Mouse (Mus musculus) erythroid progenitor cell, adult 5-6 weeks (primary cell): Measurements from ENCODE around the gene Cpe. TPM values are rescaled to one million over a fixed set of nuclear protein-coding genes. Genes with fewer than 3 reads are reported as not detected.
"Not testable (repeated sequence)": the region's sequence is repeated elsewhere in the genome, so short reads cannot be mapped to it uniquely, and the experiment has no call there.

Experiments
- ATAC-seq: replicated peaks from 2 replicates; pipeline ENCODE4 v1.8.0; 2016; ENCODE audit warnings: moderate number of reproducible peaks, mild to moderate bottlenecking, moderate TSS enrichment, inconsistent platforms; ENCODE audit not compliant: poor library complexity, low FRiP score, severe bottlenecking
- total RNA-seq, 2 experiments: library from RNA; stranded (forward) in 1 of 2; stranded (reverse) in 1 of 2; fragments of 150-400 nt in 1 of 2; fragments of 186-747, 209-891 nt in 1 of 2; gene quantifications; 2 replicates each; pipeline versions ENCODE4 v1.2.3 to v1.2.4; 2015 to 2017; ENCODE audit warnings: low replicate concordance in 2 of 2

Gene Cpe
- total RNA-seq, 2 experiments from 2014 or later = not detected

DNA sequence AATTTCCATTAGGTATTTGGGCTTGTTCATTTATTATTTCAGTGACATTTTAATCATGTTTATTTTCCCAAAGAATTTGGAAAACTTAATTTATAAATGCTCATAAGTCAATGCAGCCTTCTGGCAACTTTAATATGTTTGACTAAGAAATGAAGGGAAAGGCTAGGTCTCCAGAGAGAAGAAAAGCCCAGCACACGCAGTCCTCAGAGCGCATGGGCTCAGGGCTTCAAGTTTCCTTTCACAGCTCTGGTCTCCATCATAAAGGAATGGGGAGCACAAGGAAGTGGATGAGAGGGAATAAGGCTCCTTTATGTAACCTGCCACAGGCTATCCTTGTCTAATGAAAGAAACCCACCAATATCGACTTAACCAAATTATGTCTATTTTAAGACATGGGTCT is 10.4 kb downstream of the Cpe start:
- ATAC-seq = no peak

- ATAC-seq = no peak
These were observed 16.5 kb downstream of the Cpe start for GRCm38 (mm10) chr8:64676381-64676780.

DNA sequence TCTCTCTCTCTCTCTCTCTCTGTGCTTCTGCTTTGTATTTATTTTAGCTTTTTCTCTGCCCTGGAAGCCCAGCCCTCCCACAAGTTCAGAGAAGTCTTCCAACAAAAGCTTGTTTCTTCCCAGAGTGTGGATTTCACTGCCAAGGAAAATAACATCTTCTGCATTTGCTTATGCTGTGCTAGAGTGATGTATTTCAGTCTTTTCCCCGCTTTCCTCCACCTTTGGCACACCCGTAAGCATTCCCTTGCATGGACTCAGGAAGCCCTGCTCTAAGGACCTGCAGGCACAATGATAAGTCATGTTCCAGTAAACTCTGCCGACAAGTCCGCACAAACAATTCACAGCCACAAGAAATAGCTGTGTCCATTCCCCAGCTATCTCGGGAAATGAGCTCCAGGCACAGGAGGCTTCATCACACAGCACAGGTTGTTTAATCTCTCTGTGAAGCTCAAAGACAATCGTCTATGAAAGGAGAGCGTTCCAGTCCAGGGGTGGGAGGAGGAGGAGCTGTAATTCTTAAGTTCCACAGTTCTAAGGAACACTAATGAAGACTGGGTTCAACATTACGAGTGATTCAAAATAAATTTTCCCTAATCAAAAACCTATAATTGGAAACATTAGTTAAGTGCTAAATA is 17.8 kb downstream of the Cpe start:
- no peak for ATAC-seq

DNA sequence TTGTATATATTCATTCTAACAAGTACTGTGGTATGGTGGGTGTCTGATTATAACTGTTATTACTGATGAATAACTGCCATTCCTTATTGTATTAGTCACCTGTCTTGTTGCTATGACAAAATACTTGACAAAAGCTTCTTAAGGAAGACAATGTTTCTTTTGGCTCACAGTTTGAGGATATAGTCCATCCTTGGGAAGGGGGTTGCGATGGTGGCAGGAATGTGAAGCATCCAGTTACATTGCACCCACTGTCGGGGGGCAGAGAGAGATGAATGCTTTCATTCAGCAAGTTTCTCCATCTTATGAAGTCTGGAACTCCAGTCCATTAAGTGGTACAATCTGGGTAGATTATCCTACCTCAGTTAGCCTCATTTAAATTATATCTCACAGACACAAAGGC is 19.9 kb downstream of the Cpe start:
- ATAC-seq = no peak

DNA sequence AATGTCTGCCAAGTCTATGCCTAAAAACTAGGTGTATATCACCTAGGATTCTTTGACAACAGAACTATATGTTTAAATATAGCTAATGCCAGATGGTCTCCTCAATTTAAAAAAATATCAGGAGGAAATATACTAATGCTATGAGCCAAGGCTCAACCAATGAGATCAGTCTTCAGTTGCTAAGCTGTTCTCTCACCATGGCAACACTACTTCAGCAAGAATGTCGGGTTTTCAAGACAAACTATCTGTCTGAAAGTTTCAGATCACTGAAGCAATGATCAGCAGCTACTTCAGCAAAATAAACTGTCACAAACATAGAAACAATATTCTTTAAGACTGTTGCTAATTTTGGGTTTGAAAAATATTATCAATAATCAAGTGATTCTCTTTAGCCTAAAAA is 20.9 kb downstream of the Cpe start:
- ATAC-seq = no peak

DNA sequence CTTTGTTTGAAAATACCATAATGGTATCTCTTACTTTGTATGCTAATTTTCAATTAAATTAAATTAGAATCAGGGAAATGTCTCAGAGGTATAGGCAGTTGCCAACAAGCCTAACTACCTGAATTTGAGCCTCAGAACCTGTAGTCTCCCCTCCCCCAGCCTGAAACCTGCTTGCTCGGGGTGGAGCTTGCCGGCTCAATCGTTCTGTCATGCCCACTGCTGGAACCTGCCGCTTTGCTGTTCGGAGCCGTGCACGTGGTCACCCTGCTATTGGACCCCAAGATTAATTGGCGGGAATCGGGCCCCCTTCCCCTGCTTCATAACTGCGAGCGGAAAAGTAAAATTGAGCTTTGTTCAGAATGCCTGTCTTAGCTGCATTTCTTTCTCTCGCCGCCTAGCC is 26.5 kb downstream of the Cpe start:
- not testable (repeated sequence) for ATAC-seq

DNA sequence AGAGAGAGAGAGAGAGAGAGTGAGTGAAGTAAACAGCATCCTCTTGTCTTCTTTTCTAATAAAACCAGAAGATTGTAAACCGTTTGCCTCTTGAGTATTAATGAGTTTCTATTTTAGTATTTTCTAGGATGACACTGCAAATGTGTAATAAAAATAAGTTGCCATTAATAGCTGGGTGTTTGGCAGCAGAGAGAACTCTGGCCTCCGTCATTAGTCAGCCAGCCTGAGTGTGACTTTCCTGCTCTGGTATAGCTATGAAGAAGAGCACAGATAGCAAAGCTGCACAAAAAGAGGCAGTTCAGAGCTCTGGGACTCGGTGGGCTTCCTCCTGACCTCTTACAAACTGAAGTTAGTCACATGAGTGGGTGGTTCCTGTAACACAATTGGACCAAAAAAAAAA is 27.3 kb downstream of the Cpe start:
- ATAC-seq = no peak

DNA sequence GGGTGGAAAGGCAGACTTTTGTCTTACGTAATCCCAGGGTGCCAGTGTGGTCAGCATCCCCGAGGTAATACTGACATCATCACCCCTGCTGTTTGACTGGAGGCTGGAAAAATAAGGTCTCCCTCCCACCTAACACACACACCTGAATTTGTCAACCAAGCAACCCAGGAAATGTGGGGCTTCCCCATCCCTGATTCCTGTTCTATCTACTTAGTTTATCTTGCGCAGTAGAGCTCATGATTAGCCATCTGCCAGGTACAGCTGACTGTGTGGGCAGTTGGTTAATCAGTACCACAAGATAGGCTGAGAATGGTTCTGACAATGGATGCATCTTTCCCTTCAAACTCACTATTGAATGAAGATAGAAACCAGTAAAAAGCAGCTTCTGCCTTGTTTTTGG is 28.0 kb downstream of the Cpe start:
- no peak for ATAC-seq

GRCm38 (mm10) chr8:64664350-64664749 is 28.5 kb downstream of the Cpe start:
- ATAC-seq = no peak

DNA sequence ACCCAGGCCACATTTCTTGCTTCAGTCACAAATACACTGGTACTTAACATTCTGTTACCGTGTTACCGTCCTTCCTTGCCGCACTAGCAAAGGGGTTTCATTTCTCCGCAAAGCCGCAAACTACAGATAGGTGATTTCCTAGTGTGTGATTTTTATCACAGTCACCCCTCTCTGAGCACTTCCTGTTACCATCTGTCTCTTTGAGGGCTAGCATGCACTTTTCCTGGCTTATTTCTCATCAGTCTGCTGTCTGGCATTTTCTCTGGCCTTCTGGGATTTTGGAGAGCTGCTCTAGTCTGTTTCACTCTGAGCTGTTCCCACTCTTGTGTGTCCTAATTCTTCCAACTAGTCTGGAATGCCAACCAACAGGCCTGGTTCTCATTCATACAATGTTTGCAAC is 33.8 kb downstream of the Cpe start:
- ATAC-seq = no peak

DNA sequence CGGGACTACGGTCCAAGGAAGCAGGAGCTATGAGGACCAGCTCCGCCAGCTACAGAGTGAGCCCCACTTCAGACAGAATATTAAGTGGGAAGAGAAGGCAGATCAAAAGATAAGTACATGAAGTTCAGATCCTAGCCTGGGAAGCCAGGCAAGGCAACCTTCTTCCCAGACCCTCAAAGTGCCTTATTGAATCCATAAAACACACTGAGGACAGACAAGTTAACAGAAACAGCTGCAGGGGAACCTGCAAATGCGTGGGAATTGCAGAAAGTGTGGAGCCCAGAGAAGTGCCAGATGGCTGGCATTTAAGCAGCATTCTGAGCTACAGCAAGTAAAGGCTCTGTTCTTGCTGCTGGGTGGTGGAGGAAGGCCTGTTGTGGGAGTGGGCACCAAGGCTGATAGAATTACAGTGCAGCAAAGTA is 34.9 kb downstream of the Cpe start:
- ATAC-seq = no peak

- ATAC-seq = no peak
These were observed 35.3 kb downstream of the Cpe start for GRCm38 (mm10) chr8:64657517-64657916.

GRCm38 (mm10) chr8:64655887-64656286 is 37.0 kb downstream of the Cpe start:
- no peak for ATAC-seq

- ATAC-seq = no peak
These were observed 37.8 kb downstream of the Cpe start for GRCm38 (mm10) chr8:64655087-64655486.

- no peak for ATAC-seq
These were observed 40.6 kb downstream of the Cpe start for GRCm38 (mm10) chr8:64652285-64652684.

GRCm38 (mm10) chr8:64648063-64648462 is 44.8 kb downstream of the Cpe start:
- ATAC-seq = no peak

DNA sequence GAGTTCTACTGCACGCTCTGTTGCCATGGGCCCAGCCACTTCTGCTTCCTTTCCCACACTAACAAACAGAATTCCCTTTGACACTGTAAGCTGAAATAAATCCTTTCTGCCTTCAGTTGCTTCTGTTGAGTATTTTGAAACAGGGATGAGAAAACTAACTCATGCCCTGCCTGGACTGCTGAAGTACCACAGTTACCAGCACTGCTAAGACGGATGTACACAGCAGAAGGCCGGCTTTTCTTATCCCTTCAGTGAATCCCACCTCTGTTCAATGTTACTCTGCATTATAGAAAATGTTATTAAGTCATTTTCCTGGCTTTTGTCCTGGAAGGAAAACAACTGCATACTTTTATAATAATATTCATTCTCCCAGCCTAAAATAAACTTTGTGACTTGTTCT is 45.7 kb downstream of the Cpe start:
- no peak for ATAC-seq

DNA sequence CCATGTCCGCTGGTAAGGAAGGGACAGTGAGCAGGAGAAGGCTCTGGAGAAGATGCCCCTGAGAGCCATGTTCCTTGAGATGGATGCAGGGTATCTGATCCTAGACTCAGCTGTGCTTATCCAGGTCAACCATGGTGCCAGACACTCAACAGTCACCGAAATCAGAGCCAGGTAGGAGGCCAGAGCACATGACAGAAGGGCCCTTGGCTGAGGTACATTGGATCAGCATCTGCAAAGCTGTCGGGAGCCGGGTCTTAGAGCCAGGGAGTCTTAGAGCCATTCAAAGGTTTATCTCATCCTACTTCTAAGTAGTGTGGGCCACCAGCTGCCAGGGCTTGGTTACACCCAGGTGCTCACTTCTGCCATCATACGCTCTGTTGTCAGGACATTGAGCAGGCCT is 46.4 kb downstream of the Cpe start:
- ATAC-seq = no peak

DNA sequence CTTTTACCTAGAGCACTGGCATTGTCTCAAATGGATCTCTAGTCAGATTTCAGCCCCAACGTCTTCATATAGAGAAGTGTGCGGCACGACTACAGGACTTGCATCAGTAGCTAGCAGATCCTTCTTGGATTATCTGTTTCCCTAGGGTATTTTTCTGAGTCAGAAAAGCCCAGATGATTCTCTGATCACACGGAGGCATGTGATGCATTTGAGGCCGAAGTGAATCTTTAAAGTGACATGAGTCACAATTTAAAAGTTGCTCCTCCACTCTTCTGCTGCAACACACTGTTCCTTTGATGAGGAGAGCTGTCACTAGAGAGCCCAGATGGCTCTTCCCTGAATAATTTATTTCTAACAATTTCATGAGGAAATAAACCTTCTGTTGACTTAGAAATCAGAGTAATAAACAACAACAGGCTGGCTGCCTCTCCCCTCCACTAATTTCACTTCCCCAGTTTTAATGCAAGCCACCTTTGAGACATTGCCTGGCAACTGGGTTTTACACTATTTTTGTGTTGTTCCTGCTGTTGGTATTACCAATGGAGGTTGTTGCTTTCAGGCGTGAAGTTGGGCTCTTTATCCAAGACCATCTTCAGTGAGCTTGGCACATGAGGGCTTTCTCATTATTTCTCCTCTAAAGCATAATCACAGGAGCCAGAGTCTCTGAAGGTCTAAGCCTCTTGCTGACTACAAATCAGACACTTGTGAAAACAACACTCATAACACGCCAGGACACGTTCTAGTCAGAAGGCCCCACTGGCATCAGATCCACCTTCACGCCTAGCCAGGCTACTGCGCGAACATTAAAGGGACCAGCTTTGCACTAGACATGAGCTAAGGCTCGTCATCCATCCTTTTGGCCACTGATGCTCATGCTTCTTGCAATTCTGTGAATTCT is 48.5 kb downstream of the Cpe start:
- no peak for ATAC-seq

- no peak for ATAC-seq
These were observed 49.5 kb downstream of the Cpe start for GRCm38 (mm10) chr8:64643382-64643781.

- ATAC-seq = no peak
These were observed 50.1 kb downstream of the Cpe start for GRCm38 (mm10) chr8:64642799-64643198.
